Mouse (Mus musculus) brown adipose tissue, adult 24 weeks (tissue): ENCODE data around the gene Prrg4. TPM values are rescaled to one million over a fixed set of nuclear protein-coding genes. Genes with fewer than 3 reads are reported as not detected.
A peak's percentile ranks its signal among the peaks of the same experiment; 100 is the strongest.

ENCODE experiments used
- H3K27ac ChIP-seq: fragments of 200-500 bp; replicated peaks from 2 replicates; pipeline ENCODE4 v1.5.1; 2012; ENCODE audit warnings: low read depth, mild to moderate bottlenecking, low read length
- H3K4me1 ChIP-seq: fragments of 200-500 bp; 2 replicates; pipeline ENCODE4 v1.6.1; 2012; ENCODE audit warnings: low read length, mixed read lengths; ENCODE audit not compliant: control insufficient read depth, insufficient read depth, insufficient read length
- H3K4me3 ChIP-seq: fragments of 200-500 bp; 2 replicates; pipeline ENCODE4 v1.5.1; 2012; ENCODE audit warnings: low read depth, mild to moderate bottlenecking, low read length, moderate library complexity; ENCODE audit not compliant: insufficient read depth
- polyA plus RNA-seq: library from polyadenylated mRNA; stranded (reverse); fragments of >200 nt; gene quantifications from 2 replicates; pipeline ENCODE4 v1.2.4, GENCODE M21; 2012; ENCODE audit not compliant: missing spikeins, insufficient read depth, insufficient read length

The Prrg4 gene
- polyA plus RNA-seq, 1 experiment = not detected

GRCm38 (mm10) chr2:104815561-104816370, 33.9 kb downstream of the Prrg4 start:
- H3K4me3 ChIP-seq = peak overlapping the region; percentile 96
- no peaks in the 10 kb centered on the region for H3K4me1 ChIP-seq
- peak overlapping the region; percentile 78 for H3K27ac ChIP-seq

GRCm38 (mm10) chr2:104814181-104814951, 35.3 kb downstream of the Prrg4 start:
- no peak overlapping the region for H3K27ac ChIP-seq
- H3K4me3 ChIP-seq = no peak overlapping the region

GRCm38 (mm10) chr2:104805435-104805834, 44.2 kb downstream of the Prrg4 start:
- Histone ChIP-seq H3K4me1 (no peaks in the 10 kb centered on the region; the same call in 1 of the 2 replicates), H3K27ac (no peak overlapping the region), H3K4me3 (no peak overlapping the region)

More at GRCm38 (mm10) chr2:104814181-104814951, 35.3 kb downstream of the Prrg4 start:
- H3K4me1 ChIP-seq = no peaks in the 10 kb centered on the region

Other genes with a start within 250 kb of the Prrg4 start
- 5.4 and 6.0 TPM in 2 replicates for gene Tcp11l1, start 137.7 kb downstream of the Prrg4 start, polyA plus RNA-seq
- gene Pin1rt1, start 133.5 kb downstream of the Prrg4 start, polyA plus RNA-seq = not detected in 2 replicates
- gene Depdc7, start 107.0 kb downstream of the Prrg4 start, polyA plus RNA-seq = not detected in 2 replicates
- 9.0 and 17.0 TPM in 2 replicates for gene Qser1, start 33.1 kb downstream of the Prrg4 start, polyA plus RNA-seq
- 7.7 and 16.4 TPM in 2 replicates for gene Ccdc73, start 17.9 kb upstream of the Prrg4 start, polyA plus RNA-seq
- 147 TPM in 2 replicates for gene Eif3m, start 167.2 kb upstream of the Prrg4 start, polyA plus RNA-seq
- not detected in 2 replicates for gene Gm11060, start 242.1 kb upstream of the Prrg4 start, polyA plus RNA-seq